Mouse (Mus musculus): ENCODE results near the gene Gpr179. TPM values are rescaled to one million over a fixed set of nuclear protein-coding genes. Genes with fewer than 3 reads are reported as not detected.
"Not testable (repeated sequence)": the region's sequence is repeated elsewhere in the genome, so short reads cannot be mapped to it uniquely, and the experiment has no call there.

Gpr179 gene
- polyA plus RNA-seq, 1 experiment: 0.21 TPM

- 0 out of 2 replicates have a peak, but pooled peaks cover 1% of the 10 kb centered on the region for H3K4me1 ChIP-seq (ENCODE audit: control insufficient read depth, insufficient read depth, low read length)
- no peak overlapping the region for H3K4me3 ChIP-seq (ENCODE audit: insufficient read depth, low read length)
- H3K27ac ChIP-seq (ENCODE audit: insufficient read depth, low read length): no peak overlapping the region
- TF ChIP-seq CTCF (IDR thresholded peaks at IDR 0.05; ENCODE audit: extremely low read depth, insufficient read depth, low read length) (no peak), POLR2A (IDR thresholded peaks at IDR 0.05; ENCODE audit: extremely low read depth, insufficient read depth, low read length) (no peak)
Measured at GRCm38 (mm10) chr11:97314110-97314509, 37.8 kb downstream of the Gpr179 start.

- not testable (repeated sequence) for H3K4me3 ChIP-seq (ENCODE audit: insufficient read depth, low read length); H3K4me1 ChIP-seq (ENCODE audit: control insufficient read depth, insufficient read depth, low read length); H3K27ac ChIP-seq (ENCODE audit: insufficient read depth, low read length)
Measured at GRCm38 (mm10) chr11:97312871-97313270, 39.0 kb downstream of the Gpr179 start.

- Histone ChIP-seq H3K4me3 (ENCODE audit: insufficient read depth, low read length) (no peak overlapping the region), H3K4me1 (ENCODE audit: control insufficient read depth, insufficient read depth, low read length) (0 out of 2 replicates have a peak, but pooled peaks cover 1% of the 10 kb centered on the region), H3K27ac (ENCODE audit: insufficient read depth, low read length) (no peak overlapping the region)
- TF ChIP-seq CTCF (IDR thresholded peaks at IDR 0.05; ENCODE audit: extremely low read depth, insufficient read depth, low read length) (0 out of 2 replicates have a peak, but pooled peaks have one; percentile 27), POLR2A (IDR thresholded peaks at IDR 0.05; ENCODE audit: extremely low read depth, insufficient read depth, low read length) (no peak)
Measured at GRCm38 (mm10) chr11:97310895-97311631, 40.8 kb downstream of the Gpr179 start.

- peak overlapping the region; percentile 54 for H3K27ac ChIP-seq (ENCODE audit: insufficient read depth, low read length)
- 0 out of 2 replicates have a peak, but pooled peaks cover 1% of the 10 kb centered on the region for H3K4me1 ChIP-seq (ENCODE audit: control insufficient read depth, insufficient read depth, low read length)
- peak overlapping the region; percentile 43 for H3K4me3 ChIP-seq (ENCODE audit: insufficient read depth, low read length)
- TF ChIP-seq CTCF (IDR thresholded peaks at IDR 0.05; ENCODE audit: extremely low read depth, insufficient read depth, low read length) (peak; percentile 85), POLR2A (IDR thresholded peaks at IDR 0.05; ENCODE audit: extremely low read depth, insufficient read depth, low read length) (0 out of 2 replicates have a peak, but pooled peaks have one; percentile 27)
Measured at GRCm38 (mm10) chr11:97309911-97310571, 41.8 kb downstream of the Gpr179 start.

GRCm38 (mm10) chr11:97309451-97309836 is 42.4 kb downstream of the Gpr179 start:
- H3K27ac ChIP-seq (ENCODE audit: insufficient read depth, low read length): peak overlapping the region; percentile 54
- H3K4me3 ChIP-seq (ENCODE audit: insufficient read depth, low read length): peak overlapping the region; percentile 43
- TF ChIP-seq CTCF (IDR thresholded peaks at IDR 0.05; ENCODE audit: extremely low read depth, insufficient read depth, low read length): no peak
- TF ChIP-seq POLR2A (IDR thresholded peaks at IDR 0.05; ENCODE audit: extremely low read depth, insufficient read depth, low read length): no peak
- 0 out of 2 replicates have a peak, but pooled peaks cover 1% of the 10 kb centered on the region for H3K4me1 ChIP-seq (ENCODE audit: control insufficient read depth, insufficient read depth, low read length)

GRCm38 (mm10) chr11:97308806-97309450 is 42.9 kb downstream of the Gpr179 start:
- TF ChIP-seq CTCF (IDR thresholded peaks at IDR 0.05; ENCODE audit: extremely low read depth, insufficient read depth, low read length) (no peak), POLR2A (IDR thresholded peaks at IDR 0.05; ENCODE audit: extremely low read depth, insufficient read depth, low read length) (no peak)
- Histone ChIP-seq H3K27ac (ENCODE audit: insufficient read depth, low read length) (no peak overlapping the region), H3K4me3 (ENCODE audit: insufficient read depth, low read length) (no peak overlapping the region), H3K4me1 (ENCODE audit: control insufficient read depth, insufficient read depth, low read length) (0 out of 2 replicates have a peak, but pooled peaks cover 1% of the 10 kb centered on the region)

GRCm38 (mm10) chr11:97307294-97308069 is 44.4 kb downstream of the Gpr179 start:
- Histone ChIP-seq H3K4me1 (ENCODE audit: control insufficient read depth, insufficient read depth, low read length) (peaks cover 5% of the 10 kb centered on the region; the same call in 1 of the 2 replicates), H3K27ac (ENCODE audit: insufficient read depth, low read length) (no peak overlapping the region), H3K4me3 (ENCODE audit: insufficient read depth, low read length) (no peak overlapping the region)
- TF ChIP-seq POLR2A (IDR thresholded peaks at IDR 0.05; ENCODE audit: extremely low read depth, insufficient read depth, low read length) (no peak), CTCF (IDR thresholded peaks at IDR 0.05; ENCODE audit: extremely low read depth, insufficient read depth, low read length) (no peak)

GRCm38 (mm10) chr11:97304631-97305030 is 47.2 kb downstream of the Gpr179 start:
- TF ChIP-seq CTCF (IDR thresholded peaks at IDR 0.05; ENCODE audit: extremely low read depth, insufficient read depth, low read length) (no peak), POLR2A (IDR thresholded peaks at IDR 0.05; ENCODE audit: extremely low read depth, insufficient read depth, low read length) (no peak)
- Histone ChIP-seq H3K27ac (ENCODE audit: insufficient read depth, low read length) (no peak overlapping the region), H3K4me3 (ENCODE audit: insufficient read depth, low read length) (no peak overlapping the region), H3K4me1 (ENCODE audit: control insufficient read depth, insufficient read depth, low read length) (peaks cover 6% of the 10 kb centered on the region; the same call in 1 of the 2 replicates)
